Mouse (Mus musculus) left cerebral cortex, postnatal 10 days (tissue): ENCODE measurements around the gene Stip1. TPM values are rescaled to one million over a fixed set of nuclear protein-coding genes. Genes with fewer than 3 reads are reported as not detected.
A peak's percentile ranks its signal among the peaks of the same experiment; 100 is the strongest.
"Not testable (repeated sequence)": the region's sequence is repeated elsewhere in the genome, so short reads cannot be mapped to it uniquely, and the experiment has no call there.

Source experiments
- DNase-seq, 2 experiments: peaks; one replicate each; pipeline ENCODE4 v3.0.0; 2021 to 2022; ENCODE audit warnings: low spot score in 2 of 2, mixed read lengths in 1 of 2; ENCODE audit errors: extremely low spot score in 1 of 2
- intact Hi-C: fragments of 180-260 bp; cut with DNase I; formaldehyde crosslinking; loops from one replicate; pipeline ENCODE4 v1.15.1; 2025
- total RNA-seq, 2 experiments: library from RNA; stranded (reverse); gene quantifications; 2 replicates each; pipeline ENCODE4 v1.2.3; 2021

Stip1 gene
- 100 to 1,000 TPM; 136 TPM for total RNA-seq

DNA sequence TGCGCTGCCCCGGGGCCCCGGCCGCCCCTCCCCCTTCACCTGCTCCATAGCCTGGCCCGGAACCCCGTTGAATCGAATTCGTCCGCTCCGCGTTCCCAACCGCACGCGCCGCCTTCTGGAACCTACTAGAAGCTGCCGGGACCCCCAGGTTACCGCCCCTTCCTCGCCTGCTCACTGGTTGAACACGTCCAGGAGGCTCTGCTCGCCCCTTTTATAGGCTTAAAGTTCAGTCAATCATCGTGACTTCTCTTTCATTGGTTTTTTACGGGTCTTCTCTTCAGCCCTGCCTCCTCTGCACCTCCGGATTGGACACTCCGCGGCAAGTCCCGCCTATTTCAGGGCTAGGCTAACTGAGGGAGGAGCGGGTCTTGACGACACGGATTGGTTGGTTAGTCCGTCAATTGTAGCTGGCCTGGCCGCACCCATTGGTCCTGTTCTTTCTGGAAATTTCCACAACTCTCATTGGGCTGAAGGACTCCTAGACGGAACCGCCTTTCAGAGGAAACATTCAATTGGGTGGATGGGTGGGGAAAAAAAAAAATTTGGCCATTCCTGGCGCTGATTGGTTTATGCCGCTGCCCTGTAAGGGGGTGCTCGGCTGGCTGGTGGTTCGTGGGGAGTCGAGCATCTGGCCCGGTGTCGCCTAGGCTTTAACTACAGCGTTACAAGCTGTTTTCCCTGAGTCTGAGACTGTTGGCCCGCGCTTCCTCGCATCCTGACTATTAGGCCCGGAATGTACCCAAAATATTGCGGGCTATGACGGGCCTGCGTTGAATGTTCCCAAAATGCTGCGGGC is at the start of gene Stip1:
TSS of gene Stip1 (minus strand) at position 127 of the 796 bp plus-strand sequence.
- intact Hi-C loops: no loop called here
- peak; percentile 99 to 100 for DNase-seq

DNA sequence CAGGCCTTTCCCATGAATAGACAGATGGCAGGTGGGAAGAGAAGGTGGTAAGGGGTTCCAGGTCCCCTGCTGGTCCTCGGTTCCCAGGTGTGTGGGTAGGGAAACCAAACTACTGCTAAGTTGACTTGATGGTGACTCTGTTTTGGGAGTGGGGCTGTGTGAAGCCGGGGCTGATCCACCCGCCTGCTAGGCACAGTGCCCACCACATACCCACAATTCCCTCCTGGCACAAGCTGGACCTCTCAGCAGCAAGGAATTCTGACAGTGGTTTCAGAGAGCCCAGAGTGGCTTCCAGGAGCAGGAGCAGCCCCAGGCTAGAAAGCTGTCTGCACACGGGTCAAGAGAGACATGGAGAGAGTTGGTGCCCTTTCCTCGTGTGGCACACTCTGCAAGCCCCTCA is 49.3 kb upstream of the Stip1 start:
- no peak for DNase-seq
- intact Hi-C loops: no loop called here

DNA sequence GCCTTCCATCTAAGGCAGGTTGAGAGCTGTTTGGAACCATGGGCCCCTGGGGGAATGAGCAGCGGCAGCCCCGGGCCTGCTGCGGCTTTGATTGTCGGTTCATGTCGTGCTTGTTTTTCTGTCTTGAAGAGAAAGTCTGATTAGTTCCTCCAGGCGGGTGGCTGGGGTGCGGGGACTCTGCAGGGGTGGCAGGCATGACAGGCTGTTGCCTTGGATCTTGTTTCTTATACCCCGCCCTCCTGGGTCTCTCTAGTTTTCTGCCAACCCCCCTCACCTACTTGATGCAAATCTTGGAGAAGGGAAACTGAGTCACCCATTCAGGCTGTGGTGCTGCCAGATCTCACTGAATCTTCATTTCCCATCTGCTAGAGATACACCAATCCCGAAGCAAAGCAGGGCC is 48.8 kb upstream of the Stip1 start:
- intact Hi-C loops: no loop called here
- no peak for DNase-seq

DNA sequence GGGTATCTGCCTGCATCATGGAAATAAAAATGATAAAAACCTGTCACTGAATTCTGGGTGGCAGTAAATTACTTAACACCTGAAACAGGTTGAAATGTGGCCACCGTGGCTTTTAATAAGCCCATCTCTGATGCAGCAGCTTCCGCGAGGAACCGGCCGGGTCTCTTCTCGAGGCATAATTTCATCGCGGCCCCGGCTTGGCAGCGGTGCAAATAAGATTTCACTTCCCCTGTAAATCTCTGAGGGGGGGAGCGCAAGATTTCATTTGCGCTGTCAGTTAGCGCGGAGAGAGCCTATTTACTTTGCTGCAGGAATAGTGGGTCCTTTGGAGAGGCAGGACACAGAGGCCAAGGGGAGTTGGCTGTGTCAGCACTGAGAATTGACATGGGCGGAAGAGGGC is 45.0 kb upstream of the Stip1 start:
- intact Hi-C loops: no loop called here
- no peak for DNase-seq

DNA sequence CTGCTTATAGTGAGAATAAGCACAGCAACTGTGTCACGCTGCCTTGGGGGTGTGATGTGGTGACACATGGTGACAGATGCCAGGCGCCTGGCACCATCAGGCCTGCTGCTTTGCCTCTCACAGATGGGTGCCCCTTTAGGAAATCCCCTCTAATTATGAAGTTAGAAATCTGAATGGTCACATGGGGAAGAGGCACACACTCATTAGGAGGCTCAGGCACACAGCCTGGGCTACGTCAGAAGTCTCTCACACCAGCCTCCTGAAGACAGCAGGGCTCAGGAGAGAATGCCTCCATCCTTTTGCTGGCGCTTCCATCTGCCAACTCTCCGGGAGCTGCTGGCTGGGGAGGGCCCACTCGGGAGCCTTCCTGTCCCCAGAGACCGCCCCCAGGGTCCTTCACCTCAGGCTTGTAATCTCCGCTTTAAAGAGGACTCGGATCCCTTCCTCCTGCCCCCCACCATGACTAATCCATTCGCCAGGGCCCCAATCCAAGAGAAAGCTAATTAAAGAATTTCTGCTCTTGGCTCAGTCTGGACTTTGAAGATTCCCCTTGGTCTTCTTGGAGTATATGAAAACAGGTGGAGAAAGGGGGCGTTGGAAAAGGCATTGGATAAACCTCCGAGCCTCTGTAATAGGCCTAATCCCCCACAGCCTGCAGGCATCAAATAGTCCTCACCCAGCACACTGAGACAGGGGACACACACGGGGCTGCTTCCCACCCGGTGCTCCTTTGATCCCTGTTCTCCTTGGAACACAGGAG is 43.4 kb upstream of the Stip1 start:
- DNase-seq: no peak
- intact Hi-C loops: no loop called here

DNA sequence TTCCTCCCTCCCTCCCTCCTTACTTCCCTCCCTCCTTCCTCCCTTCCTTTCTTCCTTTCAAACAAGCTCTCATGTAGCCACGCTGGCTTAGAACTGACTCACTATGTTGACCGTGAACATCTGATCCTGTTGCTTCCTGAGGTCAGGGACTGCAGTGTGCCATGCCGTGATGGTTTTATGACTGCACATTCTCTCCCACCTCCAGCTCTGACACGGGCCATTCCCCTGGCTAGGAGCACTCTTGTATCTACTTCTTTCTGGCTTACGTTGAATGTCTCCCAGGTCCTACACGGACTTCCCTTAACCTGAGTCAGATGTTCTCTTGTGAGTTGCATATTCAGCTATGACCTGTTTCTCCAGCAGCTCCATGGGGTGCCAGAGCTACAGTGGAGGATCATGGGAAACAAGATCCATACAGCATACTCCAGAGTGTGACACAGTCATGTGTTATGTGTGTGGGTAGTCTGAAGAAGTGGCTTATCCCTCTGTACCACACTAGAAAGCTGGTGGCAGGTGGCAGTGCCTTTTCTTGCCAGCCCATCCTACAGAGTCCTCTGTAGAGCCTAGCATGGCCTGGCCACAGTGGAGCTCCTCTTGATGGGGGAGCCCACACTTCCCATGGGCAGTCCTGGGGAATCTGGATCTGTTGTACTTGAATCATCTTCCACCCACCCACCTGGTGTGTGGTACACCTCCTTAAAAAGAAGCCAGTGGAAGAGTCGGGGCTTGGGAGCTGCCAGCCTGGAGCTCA is 41.9 kb upstream of the Stip1 start:
- intact Hi-C loops: no loop called here
- no peak for DNase-seq

DNA sequence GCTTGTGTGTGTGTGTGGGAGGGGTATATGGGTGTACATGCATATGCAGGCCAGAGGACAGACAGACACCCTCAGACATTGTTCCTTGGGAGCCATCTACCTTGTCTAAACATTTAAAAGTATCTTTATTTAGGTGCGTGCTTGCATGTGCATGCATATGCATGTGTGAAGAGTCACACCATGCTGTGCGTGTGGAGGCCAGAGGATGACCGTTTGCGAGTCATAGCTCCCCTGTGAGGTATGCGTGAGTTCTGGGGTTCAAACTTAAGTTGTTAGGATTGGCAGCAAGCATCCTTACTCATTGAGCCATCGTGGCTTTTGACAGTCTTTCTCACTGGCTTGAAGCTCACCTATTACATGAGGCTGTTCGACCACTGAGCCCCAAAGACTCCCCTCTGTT is 38.5 kb upstream of the Stip1 start:
- DNase-seq: no peak
- intact Hi-C loops: no loop called here

DNA sequence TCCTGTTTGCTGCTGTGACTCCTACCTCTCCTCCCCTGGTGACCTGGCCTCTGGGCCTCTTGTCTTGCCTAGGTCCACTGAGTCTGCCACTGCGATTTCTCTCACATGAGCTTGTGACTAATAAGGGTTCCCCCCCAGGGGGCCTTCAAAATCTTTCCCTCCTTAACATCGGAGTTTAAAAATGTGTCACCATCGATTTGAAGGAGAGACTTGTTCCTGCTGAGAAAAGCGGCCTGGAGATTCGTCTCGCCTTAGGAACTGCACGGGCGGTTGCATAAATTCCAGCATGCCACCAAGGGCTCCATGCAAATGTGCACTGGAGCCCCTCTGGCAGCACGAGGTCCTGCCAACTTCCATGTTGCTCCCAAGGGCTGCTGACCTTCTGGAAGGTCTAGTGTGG is 37.9 kb upstream of the Stip1 start:
- no peak for DNase-seq
- intact Hi-C loops: no loop called here

DNA sequence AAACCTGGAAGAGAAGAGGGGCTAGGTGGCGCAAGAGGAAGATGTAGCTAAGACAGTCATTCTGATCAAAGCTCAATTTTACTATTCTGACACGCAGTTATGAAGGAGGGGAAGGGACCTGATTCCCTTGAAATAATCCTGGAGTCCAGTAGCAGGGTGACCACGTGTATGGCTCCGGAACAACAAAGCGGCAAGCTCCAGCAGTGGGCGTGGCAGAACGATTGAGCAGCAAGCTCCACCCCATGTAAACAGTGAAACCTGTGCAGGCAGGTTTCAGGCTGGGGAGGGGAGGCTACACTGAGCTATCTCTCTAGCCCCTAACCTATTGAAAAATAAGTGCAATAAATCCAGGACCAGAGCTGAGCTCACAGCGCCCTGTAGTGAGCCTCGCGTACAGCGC is 35.6 kb upstream of the Stip1 start:
- intact Hi-C loops, DNase-seq: not testable (repeated sequence)

DNA sequence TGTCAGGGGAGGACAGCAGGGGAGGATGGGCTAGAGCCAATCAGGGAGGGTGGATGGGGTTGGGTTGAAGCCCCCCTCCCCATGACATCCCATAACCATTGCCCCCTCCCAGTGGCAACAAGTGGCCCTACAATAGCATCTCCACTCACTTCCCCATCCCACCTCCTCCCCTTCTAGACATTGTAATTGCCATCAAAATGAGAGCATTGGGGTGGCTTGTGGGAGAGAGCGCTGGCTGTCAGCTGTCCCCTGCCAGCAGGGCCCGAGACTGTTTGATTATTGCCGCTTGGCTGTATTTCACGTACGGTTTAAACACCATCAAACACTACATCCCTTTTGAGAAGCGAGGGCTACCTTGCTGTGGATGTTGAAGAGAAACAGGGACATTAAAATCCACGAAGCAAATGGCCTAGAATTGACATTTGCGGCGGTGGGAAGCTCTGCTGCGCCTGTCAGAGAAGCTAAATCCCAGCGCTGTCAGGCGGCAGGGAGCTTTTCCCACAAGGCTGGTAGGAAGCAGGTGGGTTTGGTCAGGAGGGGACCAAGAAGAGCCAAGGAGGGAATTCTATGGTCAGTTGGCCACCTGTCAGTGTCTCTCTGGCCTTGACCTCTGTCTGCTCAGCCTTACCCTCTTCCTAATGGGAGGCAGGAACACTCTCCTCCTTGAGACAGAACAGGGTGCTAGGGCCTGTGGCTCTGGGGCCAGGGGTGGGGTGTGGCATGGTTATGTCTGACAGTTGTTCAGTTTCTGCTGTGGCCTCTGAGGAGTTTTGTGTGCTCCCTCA is 34.4 kb upstream of the Stip1 start:
- intact Hi-C loops: no loop called here
- no peak for DNase-seq

DNA sequence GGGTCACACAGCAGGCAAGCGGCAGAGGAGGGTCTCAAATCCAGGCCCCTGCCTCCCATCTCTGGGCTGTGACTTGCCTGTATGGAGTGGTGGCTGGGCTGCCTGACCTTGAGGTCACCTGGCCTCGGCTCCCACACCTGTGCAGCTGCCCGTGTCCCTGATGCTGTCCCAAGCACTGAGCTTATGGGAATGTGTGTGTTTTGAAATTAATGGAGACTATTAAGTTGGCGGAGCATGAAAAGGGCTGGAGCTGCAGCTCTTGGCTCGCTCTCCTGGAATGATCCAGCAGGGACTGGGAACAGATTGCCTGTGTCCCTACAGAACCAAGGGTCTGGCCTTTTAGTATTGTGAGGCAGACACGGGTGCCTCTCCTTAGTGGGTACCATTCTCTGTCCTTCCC is 32.5 kb upstream of the Stip1 start:
- DNase-seq: no peak
- intact Hi-C loops: no loop called here

DNA sequence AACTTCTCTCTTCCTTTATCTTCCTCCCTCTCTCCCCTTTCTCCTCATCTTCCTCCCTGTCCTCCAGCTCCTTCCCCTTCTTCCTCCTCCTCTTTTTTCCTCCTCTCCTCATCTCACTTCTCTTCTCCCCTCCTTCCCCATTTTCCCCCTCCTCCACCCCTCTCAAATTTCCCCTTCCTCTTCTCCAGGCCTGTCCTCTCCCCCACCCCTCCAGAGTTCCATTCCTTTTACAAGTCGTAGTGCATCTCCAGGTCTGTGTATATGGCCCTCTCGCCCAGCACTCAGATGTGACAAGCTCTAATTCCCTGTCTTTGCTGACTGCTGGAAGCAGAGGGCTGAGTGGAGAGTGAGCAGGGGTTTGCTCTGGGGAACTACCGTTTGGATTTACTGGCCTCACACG is 31.0 kb upstream of the Stip1 start:
- intact Hi-C loops: no loop called here
- no peak for DNase-seq

DNA sequence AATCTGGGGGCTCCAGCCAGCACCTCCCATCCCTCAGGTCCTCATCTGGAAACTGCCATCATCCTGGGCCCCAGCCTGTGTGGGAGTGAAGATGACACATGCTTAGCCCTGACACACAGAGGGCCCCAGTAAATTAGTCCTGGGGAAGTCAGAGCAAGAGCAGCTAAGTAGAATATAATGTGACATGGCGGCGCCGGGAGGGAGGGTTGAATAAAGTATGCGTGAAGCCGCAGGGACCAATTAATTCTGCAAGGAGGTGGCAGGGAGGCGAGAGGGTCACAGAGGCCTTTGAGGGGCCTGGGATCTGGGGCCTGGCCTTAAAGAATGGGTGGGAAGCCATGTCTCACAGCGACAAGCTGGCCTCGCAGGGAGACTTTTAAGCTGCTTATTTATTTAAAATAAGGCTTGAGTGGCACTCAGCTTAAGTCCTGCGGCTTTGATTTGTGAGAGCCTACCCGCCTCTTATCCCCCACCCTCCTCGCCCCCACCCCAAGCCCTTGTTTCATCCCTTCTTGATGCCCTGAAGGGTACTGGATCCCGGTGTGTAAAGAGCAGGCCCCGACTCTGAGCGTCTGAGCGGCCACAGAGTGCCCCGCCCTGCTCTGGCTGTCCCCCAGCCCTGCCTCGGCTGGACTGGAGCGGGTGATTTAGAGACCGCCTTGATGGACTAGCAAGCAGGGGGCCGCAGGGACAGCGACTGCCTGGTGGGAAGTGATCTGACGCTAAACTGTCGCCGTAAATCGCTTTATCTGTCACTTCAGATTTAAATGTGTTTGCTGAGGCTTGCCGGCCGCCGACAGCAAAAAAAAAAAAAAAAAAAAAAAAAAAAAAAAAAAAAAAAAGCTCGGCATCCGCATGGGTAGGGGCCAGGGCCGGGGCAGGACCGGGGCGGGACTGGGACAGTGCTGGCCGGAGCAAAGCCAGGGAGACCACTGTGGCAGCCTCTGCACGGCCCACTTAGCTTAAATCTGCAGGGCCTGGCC is 30.3 kb upstream of the Stip1 start:
- DNase-seq: peak in 1 of 2 experiments; percentile 53
- intact Hi-C loops: loop anchor here (2.0 to 10.0 kb wide), 3 partner anchors 91 to 345 kb away; partner anchors contain the start of gene 2700081O15Rik

DNA sequence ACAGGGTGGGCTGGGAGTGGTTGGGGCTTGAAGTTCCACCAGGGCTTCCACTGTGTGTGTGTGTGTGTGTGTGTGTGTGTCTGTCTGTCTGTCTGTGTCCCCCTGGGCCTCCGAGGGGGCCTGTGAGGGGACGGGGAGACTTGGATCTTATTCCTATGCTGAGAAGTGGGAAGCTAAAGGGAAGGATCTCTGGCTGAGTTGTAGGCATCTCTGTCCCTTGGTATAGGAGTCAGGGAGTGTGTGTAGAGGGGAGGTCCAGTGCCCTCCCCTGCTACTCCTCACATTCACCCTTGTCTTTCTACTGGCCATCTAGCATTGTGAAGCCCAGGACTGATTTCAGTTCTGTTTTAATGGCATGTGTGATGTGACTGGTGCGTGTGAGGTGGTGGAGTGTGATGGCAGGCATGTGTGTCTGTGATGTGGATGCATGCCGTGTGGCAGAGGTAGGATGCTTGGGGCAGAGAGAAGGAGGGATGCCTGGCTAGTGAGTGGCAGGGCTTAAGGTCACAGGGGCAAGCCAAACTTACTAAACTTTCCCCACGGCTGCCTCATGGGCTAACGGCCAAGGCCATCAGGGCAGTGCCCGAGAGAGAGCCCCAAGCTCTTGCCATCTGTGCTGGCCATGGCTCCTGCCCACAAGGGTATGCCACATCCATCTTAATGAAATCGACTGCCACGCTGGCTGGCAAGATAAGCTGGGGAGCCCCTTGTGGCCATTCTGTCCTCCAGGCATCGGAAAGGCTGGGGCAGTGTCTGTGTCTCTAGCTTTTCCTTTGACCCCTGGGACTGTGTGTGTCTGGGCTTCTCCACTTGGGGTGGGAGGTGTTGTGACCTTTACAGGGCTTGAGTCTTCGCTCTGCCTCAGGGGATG is 29.1 kb upstream of the Stip1 start:
- intact Hi-C loops: loop anchor here (2.0 to 10.0 kb wide), 3 partner anchors 92 to 346 kb away; partner anchors contain the start of gene 2700081O15Rik
- DNase-seq: peak in 1 of 2 experiments; percentile 50

DNA sequence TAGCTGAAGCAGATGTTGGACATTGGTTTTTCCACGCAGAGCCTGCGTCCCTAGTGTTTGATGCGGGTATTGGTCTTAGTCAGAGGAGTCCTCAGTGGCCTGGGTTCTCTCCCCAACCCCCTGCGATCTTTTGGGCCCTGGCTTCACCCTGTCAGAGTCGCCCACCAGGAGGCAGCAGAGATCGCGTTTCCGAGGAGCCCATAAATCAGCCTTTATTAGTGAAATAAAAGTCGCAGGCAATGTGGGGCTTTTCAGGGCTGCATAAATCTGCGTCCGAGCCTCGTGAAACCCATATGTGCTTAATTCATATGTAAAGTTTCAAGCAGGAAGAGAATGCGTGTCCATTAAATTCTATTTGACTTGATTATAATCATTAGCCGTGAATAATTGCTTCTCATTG is 28.4 kb upstream of the Stip1 start:
- peak; percentile 62 to 82 for DNase-seq
- intact Hi-C loops: loop anchor here (2.0 to 10.0 kb wide), 3 partner anchors 93 to 347 kb away; partner anchors contain the start of gene 2700081O15Rik

DNA sequence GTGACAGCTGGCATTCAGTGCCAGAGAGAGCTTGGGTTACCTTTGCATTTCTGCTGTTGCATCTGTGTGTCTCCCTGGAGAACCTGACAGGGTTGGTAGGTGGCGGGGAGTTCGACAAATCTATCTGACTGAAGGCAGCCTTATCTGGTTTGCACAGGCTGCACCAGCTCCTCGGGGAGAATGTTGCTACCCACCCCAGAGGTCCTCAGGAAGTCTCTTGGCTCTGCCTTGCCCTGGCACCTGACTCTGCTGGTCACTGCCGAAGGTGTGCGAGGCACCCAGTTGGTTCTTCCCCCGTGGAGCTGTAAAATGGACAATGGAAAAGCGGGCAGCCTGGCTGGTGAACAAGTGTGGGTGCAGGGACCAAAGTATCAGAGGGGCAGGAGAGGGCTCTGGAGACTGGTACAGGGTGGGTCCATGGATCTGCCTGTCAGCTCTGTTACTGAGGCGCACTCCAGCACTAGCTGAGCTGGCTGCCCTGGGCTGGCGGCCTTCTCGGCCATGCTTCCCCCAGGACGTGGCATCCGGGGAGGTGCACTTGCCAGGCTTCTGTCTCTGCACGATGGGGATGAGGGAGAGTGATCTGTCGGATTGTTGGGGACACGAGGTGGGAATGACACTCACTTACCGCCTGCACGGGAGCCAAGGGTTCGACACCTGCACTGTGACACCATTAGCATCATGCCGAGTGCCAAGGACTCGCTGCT is 27.7 kb upstream of the Stip1 start:
- no peak for DNase-seq
- intact Hi-C loops: loop anchor here (2.0 to 10.0 kb wide), 3 partner anchors 93 to 347 kb away; partner anchors contain the start of gene 2700081O15Rik
